Mouse (Mus musculus): Measurements from ENCODE around the gene Cd151.
"Not testable (repeated sequence)": the region's sequence is repeated elsewhere in the genome, so short reads cannot be mapped to it uniquely, and the experiment has no call there.

Cd151 gene

GRCm38 (mm10) chr7:141436523-141436892 is 30.7 kb upstream of the Cd151 start:
- peak in 1 of 2 experiments; percentile 18 for DNase-seq

GRCm38 (mm10) chr7:141437178-141438120 is 29.7 kb upstream of the Cd151 start, which contains the start of gene Slc25a22:
Slc25a22 (minus strand) TSS chr7:141437892.
- peak; percentile 95 for DNase-seq

- peak; percentile 83 for DNase-seq
Observed at GRCm38 (mm10) chr7:141438201-141438968, 28.8 kb upstream of the Cd151 start.

- no peak for DNase-seq
Observed at GRCm38 (mm10) chr7:141439140-141439679, 28.0 kb upstream of the Cd151 start.

DNA sequence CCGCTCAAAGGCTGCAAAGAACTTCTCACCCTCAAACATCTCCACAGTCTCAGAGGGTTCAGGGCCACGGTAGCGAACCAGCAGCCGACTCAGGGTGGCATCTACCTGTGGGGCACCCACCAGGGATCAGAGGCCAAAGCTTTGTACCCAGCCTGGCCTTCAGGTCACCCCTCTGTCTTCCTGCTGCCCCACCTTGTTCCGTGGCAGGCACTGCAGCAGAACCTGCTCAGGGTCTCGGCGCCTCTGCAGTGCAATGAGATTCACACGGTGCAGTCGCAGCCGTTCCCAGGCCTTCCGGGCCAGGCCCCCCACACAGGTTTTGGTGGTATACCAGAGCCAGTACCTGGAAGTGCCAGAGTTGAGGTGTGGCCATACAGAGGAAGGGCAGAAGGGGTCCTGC is 27.4 kb upstream of the Cd151 start:
- DNase-seq: no peak

DNA sequence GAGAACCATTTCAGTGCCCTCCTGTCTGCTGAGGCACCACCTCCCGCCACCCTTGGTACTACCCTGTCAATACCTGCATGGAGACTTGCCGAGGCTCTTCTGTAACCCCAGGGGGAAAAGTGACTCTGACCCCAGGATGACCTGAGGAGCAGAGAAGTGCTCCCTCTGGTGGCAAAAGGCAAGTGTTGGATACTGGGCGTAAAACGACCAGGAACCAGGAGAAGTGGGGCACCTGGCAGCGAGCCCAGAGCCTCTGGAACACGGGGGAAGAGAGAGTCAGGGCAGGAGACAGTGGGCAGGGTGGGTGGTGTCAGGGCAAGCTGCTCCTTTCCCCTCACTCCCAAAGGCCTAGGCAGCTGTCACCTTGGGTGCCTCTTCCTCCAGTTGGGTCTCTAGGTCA is 26.6 kb upstream of the Cd151 start:
- DNase-seq: peak; percentile 85 to 88

DNA sequence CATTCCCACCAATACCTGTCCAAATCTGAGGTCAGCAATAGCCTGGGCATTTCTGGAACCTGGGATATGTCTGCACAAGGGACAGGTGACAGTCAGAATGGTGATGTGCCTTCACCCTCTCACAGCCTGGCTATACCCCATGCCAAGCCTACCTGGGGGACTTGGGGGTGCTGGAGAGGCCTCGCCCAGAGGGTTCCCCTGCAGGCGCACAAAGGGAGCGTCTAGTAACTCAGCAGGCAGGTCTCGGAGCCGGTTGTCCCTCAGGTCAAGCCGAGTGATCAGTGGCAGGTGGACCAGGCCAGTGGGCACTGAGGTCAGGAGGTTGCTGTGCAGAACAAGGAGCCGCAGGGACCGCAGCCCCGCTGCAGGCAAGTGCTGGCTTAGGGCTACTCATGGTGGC is 25.7 kb upstream of the Cd151 start:
- peak in 1 of 2 experiments; percentile 25 for DNase-seq

DNA sequence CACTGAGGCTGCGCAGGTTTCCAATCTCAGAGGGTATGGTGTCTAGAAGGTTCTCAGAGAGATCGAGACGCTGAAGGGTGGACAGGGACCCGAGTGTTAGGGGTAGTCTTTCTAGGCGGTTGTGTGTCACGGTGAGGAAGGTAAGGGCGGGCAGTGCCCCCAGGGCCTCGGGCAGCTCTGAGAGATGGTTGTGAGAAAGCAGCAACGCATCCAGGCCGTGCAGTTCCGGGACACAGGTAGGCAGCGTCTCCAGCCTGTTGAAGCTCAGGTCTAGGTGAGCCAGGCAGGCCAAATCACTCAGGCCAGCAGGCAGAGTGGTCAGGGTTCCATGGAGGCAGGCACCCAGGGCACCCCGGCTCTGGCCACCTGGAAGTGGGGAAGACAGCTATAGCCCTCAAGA is 25.0 kb upstream of the Cd151 start:
- DNase-seq: peak in 1 of 2 experiments; percentile 8

- peak; percentile 62 to 63 for DNase-seq
Observed at GRCm38 (mm10) chr7:141443081-141443821, 23.9 kb upstream of the Cd151 start.

- peak; percentile 43 to 57 for DNase-seq
Observed at GRCm38 (mm10) chr7:141443828-141444237, 23.4 kb upstream of the Cd151 start, which contains the start of gene Pidd1. Pidd1 (minus strand) TSS chr7:141444025.

GRCm38 (mm10) chr7:141446374-141446773 is 20.8 kb upstream of the Cd151 start:
- DNase-seq: not testable (repeated sequence)

DNA sequence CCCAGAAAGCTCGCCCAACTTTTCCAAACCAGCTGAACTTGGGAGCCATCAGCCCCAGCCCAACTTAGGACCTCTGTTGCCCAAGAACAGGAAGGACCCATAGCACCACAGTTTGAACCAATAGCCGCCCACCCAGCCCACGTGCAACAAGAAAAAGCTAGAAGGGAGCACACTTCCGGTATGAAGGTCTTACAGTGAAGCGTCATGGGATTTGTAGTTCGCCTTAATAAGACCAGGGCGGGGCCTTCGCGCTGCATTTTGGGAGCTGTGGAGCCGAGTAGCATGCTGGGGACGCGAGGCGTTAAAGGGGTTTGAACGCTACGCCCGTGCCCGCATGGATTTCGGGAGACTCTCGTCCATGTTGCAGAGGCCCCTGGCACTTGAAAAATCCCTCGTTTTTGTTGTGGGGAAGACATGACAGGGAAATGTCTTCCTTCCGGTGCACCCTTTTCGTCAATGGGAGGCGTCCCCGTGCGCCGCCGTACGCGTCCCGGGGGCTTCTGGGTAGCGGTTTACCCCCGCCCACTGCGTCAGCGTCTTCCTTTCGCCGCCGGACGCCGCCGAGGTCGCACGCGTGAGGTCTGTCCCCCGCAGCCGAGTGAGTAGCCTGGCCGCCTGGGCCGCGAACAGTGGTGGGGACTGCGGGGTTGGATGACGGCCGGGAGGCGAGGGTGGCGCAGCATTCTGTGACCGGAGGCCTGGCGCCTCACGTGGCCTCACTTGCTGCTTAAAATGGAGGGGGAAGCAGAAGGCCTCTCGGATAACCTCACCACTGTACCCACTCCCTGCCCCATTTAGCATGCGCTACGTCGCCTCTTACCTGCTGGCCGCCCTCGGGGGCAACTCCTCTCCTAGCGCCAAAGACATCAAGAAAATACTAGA is 19.8 kb upstream of the Cd151 start, which contains the start of gene Rplp2:
TSS of gene Rplp2 (plus strand) at position 261 of the 882 bp plus-strand sequence.
- peak; percentile 96 to 97 for DNase-seq

GRCm38 (mm10) chr7:141451928-141452327 is 15.3 kb upstream of the Cd151 start:
- peak in 1 of 2 experiments; percentile 11 for DNase-seq

DNA sequence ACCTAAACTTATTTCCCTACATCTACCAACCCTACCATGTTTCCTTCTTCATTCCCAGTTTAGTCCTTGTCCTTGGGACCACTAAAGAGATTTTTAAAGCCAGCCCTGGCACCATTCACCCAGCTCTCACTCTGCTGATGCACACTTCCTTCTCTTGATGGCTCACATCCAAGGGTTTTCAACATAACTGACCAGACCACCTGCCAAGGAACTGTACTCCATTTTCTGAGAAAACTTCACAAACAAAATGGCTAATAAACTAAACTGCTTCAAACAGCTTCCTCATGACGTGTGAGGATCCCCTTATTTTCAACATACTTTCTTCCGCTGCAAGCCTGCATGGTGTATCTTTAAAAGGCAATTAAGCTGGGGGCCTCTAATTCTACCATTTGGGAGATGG is 13.6 kb upstream of the Cd151 start:
- no peak for DNase-seq

- DNase-seq: peak; percentile 96 to 97
Observed at GRCm38 (mm10) chr7:141454967-141455551, 12.1 kb upstream of the Cd151 start, which contains the start of gene Pnpla2. Pnpla2 (plus strand) TSS chr7:141455198.

GRCm38 (mm10) chr7:141455610-141456314 is 11.4 kb upstream of the Cd151 start:
- peak; percentile 69 to 72 for DNase-seq

DNA sequence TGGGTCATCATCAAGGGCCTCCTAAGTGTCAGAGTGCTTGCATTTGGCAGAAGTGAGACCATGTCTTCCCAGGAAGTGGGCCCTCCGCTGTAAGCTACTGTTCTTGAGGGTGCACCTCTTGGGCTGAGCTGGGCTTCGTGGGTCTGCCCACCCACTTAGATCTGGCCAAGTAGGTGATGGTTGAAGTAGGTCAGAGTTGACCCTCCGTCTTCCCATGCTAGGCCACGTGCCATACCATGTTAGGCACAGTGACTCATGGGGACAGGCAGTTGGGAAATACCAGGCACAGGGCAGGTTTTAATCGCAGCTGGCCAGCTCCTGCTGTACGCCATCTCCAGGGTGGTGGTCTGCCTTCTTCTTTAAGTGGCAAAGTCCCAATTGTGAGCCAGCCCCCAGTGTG is 10.5 kb upstream of the Cd151 start:
- no peak for DNase-seq

GRCm38 (mm10) chr7:141457236-141457635 is 10.0 kb upstream of the Cd151 start:
- no peak for DNase-seq

DNA sequence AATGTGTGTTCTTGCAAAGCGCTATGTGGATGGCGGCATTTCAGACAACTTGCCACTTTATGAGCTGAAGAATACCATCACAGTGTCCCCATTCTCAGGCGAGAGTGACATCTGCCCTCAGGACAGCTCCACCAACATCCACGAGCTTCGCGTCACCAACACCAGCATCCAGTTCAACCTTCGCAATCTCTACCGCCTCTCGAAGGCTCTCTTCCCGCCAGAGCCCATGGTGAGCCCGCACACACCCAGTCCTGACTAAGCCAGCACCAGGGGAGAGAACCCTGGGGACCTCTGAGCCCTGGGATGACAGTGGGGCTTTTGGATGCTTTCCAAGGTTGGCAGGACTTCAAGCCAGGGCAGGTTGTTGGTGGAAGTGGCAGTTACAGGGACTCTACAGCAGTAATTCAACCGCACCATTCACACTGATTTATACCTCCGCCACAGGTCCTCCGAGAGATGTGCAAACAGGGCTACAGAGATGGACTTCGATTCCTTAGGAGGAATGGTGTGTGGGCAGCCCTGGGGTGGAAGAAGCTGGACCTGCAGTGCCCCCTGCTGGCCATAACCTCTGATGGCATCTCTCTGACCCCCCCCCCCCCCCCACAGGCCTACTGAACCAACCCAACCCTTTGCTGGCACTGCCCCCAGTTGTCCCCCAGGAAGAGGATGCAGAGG is 9.1 kb upstream of the Cd151 start:
- DNase-seq: peak; percentile 63 to 72

Data from cerebellum, postnatal 10 days (tissue).